Mouse (Mus musculus): ENCODE measurements at regions not wholly inside any gene's neighbourhood (a gene's known extent, or its start where the extent isn't known, plus 50 kb on each side); places are given as distances from the start of the nearest gene placed in this dataset.

DNA sequence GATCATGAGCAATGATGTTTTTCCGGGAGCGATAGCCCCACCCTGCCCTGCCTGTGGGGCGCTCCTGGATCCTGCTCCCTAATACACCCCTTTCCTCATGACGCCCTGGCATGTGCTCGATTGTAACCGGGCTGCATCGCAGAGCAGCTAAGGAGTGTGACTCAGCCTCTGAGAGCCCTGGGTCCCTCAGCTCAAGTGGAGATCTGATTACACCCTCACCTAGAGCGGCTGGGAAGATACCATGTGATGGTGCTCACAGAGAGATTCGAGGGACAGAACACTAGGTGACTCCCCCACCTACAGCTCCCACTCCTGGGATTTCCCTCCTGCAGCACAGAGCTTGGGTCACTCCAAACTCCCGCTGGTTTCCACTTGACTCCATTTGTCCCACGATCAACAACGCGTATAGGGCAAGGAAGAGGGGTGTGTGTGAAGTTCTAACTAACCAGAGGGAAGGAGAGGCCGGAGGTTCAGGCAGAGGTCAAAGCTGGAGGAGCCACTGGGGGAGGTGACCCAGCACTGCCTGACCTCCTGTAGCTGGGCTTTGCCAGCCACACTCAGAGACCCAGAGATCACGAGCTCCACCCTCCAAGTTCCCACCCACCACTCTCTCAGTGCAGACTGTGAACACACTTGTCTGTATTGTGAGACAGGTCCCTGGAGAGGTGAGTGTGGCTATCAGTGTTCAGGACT is 173.3 kb upstream of the Igsf21 start:
- TF ChIP-seq CTCF (IDR thresholded peaks at IDR 0.05; ENCODE audit: borderline replicate concordance, control insufficient read depth, extremely low read depth, insufficient read depth, low read length, poor library complexity) (no peak), POLR2A (IDR thresholded peaks at IDR 0.05; ENCODE audit: control insufficient read depth, extremely low read depth, insufficient read depth, low read length, poor library complexity) (no peak)
